ENCODE assay signal across 10 mouse cellular contexts in genomic region chr4:140070331-140070652, GRCm38 (mm10).
A peak's percentile ranks its signal among the peaks of the same experiment; 100 is the strongest.
DNase-seq lines count a peak whose midpoint lies in the region; ATAC-seq and TF ChIP-seq lines count a peak whose summit lies in the region.
"Had no signal": no experiment of that assay in that cellular context is flagged by ENCODE, and none has a peak within 500 bp of the region (broad histone marks: within the 10 kb centered on the region; RNA-seq: fewer than 3 reads in every experiment).

No protein-coding gene starts in this region.

- H3K4me2 ChIP-seq in lung, embryonic 16.5 days (ENCODE audit: low read depth, low read length), result no peak overlapping the region
- H3K4me2 ChIP-seq: kidney, embryonic 15.5 days; limb, embryonic 12.5 days had no signal

- DNase-seq in lung, adult 2 months, result no peak
- DNase-seq in frontal cortex, postnatal 14 days (ENCODE audit: low spot score in 2 of 2), result peak; percentile 43 to 52
- peak; percentile 60 to 85 for DNase-seq in left cerebral cortex, adult 9 months (ENCODE audit: low spot score in 2 of 2)
- DNase-seq in right cerebral cortex, adult 2 months (ENCODE audit: low spot score in 2 of 2), result peak; percentile 75 to 86
- no peak for DNase-seq in ovary, postnatal 36 days (ENCODE audit: low spot score)
- DNase-seq in thymus, postnatal 14 days, result no peak
- no peak for DNase-seq in cerebellum, postnatal 14 days

- TF ChIP-seq CTCF in lung, adult 2 months (IDR thresholded peaks at IDR 0.05; ENCODE audit: insufficient read depth, low read length), result no peak

- H3K9me3 ChIP-seq in lung, embryonic 16.5 days (ENCODE audit: control insufficient read depth, low read length), result peaks cover 7% of the 10 kb centered on the region; the same call in 1 of the 2 replicates

- H3K4me1 ChIP-seq in lung, embryonic 16.5 days (replicated peaks; ENCODE audit: control insufficient read depth, insufficient read depth, low read length), result no peaks in the 10 kb centered on the region
- H3K4me1 ChIP-seq in lung, adult 2 months (ENCODE audit: control insufficient read depth, insufficient read depth, low read length), result no peaks in the 10 kb centered on the region
- H3K4me1 ChIP-seq: limb, embryonic 12.5 days had no signal

- WGBS in lung, embryonic 16.5 days, result 20% methylated on average over 10 of the region's 10 CpGs
- 29% methylated on average over 10 of the region's 10 CpGs for WGBS in lung, adult 2 months

- H3K36me3 ChIP-seq in lung, embryonic 16.5 days (ENCODE audit: control insufficient read depth, insufficient read depth, low read length), result no peaks in the 10 kb centered on the region
- H3K36me3 ChIP-seq: kidney, embryonic 15.5 days; limb, embryonic 12.5 days had no signal

- no peak overlapping the region for H3K4me3 ChIP-seq in lung, embryonic 16.5 days (ENCODE audit: low read length)
- H3K4me3 ChIP-seq in lung, adult 2 months (replicated peaks; ENCODE audit: extremely low read depth, low read depth, low read length), result no peak overlapping the region
- H3K4me3 ChIP-seq: kidney, embryonic 15.5 days; limb, embryonic 12.5 days had no signal

- peak; percentile 31; the same call in 1 of the 2 replicates for ATAC-seq in lung, embryonic 16.5 days (ENCODE audit: low read depth)

- H3K9ac ChIP-seq in lung, embryonic 16.5 days (ENCODE audit: low read length), result no peak overlapping the region
- H3K9ac ChIP-seq: kidney, embryonic 15.5 days; limb, embryonic 12.5 days had no signal

- no peaks in the 10 kb centered on the region; the same call in 1 of the 2 replicates for H3K27me3 ChIP-seq in lung, embryonic 16.5 days (ENCODE audit: control insufficient read depth, insufficient read depth, low read depth, low read length)

- H3K27ac ChIP-seq in lung, embryonic 16.5 days (ENCODE audit: low read length), result no peak overlapping the region
- H3K27ac ChIP-seq: kidney, embryonic 15.5 days; limb, embryonic 12.5 days had no signal

- TF ChIP-seq POLR2A in lung, adult 2 months (IDR thresholded peaks at IDR 0.05; ENCODE audit: borderline replicate concordance, extremely low read depth, low read depth, low read length), result no peak

Comparison
In these comparisons a context has a peak if more than half of its experiments do, and no peak if none do; other contexts are left out.
1. DNase-seq: peak in frontal cortex, postnatal 14 days (2 of 2), left cerebral cortex, adult 9 months (2 of 2) and right cerebral cortex, adult 2 months (2 of 2); none in lung, adult 2 months (single experiment), ovary, postnatal 36 days (single experiment), thymus, postnatal 14 days (single experiment) and cerebellum, postnatal 14 days (0 of 2).